Mouse (Mus musculus) lung, adult 2 months (tissue): ENCODE measurements around the gene Sgpl1.

Experiments
- CTCF ChIP-seq: fragments of 200-500 bp; IDR thresholded peaks from 2 replicates; pipeline ENCODE4 v1.5.1; 2011; ENCODE audit warnings: mild to moderate bottlenecking, low read length, control low read depth; ENCODE audit not compliant: insufficient read depth
- POLR2A ChIP-seq: fragments of 200-500 bp; IDR thresholded peaks from 2 replicates; pipeline ENCODE4 v1.6.1; 2011; ENCODE audit warnings: low read depth, mild to moderate bottlenecking, control low read depth, low read length, borderline replicate concordance; ENCODE audit errors: extremely low read depth

- TF ChIP-seq CTCF (no peak), POLR2A (no peak)
Measured at GRCm38 (mm10) chr10:61187001-61187400, 39.5 kb upstream of the Sgpl1 start.
